Mouse (Mus musculus) forebrain, postnatal 0 days (tissue): Measurements from ENCODE around the gene Parp2. TPM values are rescaled to one million over a fixed set of nuclear protein-coding genes. Genes with fewer than 3 reads are reported as not detected.

Source experiments
- ATAC-seq: fragments of 200-750 bp; cut with Nextera tagmentation; 2 replicates; pipeline ENCODE4 v1.8.0; 2017; ENCODE audit warnings: mild to moderate bottlenecking, moderate library complexity
- DNase-seq: peaks from one replicate; pipeline ENCODE4 v3.0.0-alpha.2; 2015
- H3K27ac ChIP-seq: fragments of 300-500 bp; sonication (generic); 2 replicates; pipeline ENCODE4 v1.5.1; 2014; ENCODE audit warnings: low read depth, mild to moderate bottlenecking, antibody characterized with exemption, low read length, moderate library complexity, mixed read lengths
- H3K27me3 ChIP-seq: fragments of 300-500 bp; sonication (generic); 2 replicates; pipeline ENCODE4 v1.6.1; 2014; ENCODE audit warnings: mild to moderate bottlenecking, low read length, mixed read lengths; ENCODE audit not compliant: insufficient read depth
- H3K36me3 ChIP-seq: fragments of 300-500 bp; sonication (generic); 2 replicates; pipeline ENCODE4 v1.6.1; 2014; ENCODE audit warnings: mild to moderate bottlenecking, moderate library complexity; ENCODE audit not compliant: insufficient read depth
- H3K4me1 ChIP-seq: fragments of 300-500 bp; sonication (generic); 2 replicates; pipeline ENCODE4 v1.6.1; 2014; ENCODE audit warnings: antibody characterized with exemption; ENCODE audit not compliant: insufficient read depth
- H3K4me2 ChIP-seq: fragments of 300-500 bp; sonication (generic); 2 replicates; pipeline ENCODE4 v1.6.1; 2014; ENCODE audit warnings: low read depth, mild to moderate bottlenecking, moderate library complexity
- H3K4me3 ChIP-seq: fragments of 300-500 bp; sonication (generic); 2 replicates; pipeline ENCODE4 v1.5.1; 2014; ENCODE audit warnings: low read depth, low read length, mixed read lengths
- H3K9ac ChIP-seq: fragments of 300-500 bp; sonication (generic); 2 replicates; pipeline ENCODE4 v1.6.1; 2014; ENCODE audit warnings: mild to moderate bottlenecking
- H3K9me3 ChIP-seq: fragments of 300-500 bp; sonication (generic); 2 replicates; pipeline ENCODE4 v1.6.1; 2016; ENCODE audit warnings: low read length
- CTCF ChIP-seq: sonication (generic); IDR thresholded peaks from 2 replicates; pipeline ENCODE4 v1.5.1; 2016; ENCODE audit warnings: antibody characterized with exemption, control low read depth, low read depth
- WGBS: fragments of 180-500 bp; shearing (Covaris S2); extraction: QIAGEN DNeasy Blood & Tissue Kit; methylation state at CpG from one replicate; pipeline ENCODE4 v1.1.7; 2014; 5-methylcytosine and 5-hydroxymethylcytosine counted together
- polyA plus RNA-seq: library from polyadenylated mRNA; unstranded; fragments of >200 nt; fragmentation: Nextera tagmentation; extraction: Ambion mirVana; gene quantifications from 2 replicates; pipeline ENCODE4 v1.2.1, GENCODE M21; 2015
- total RNA-seq: library from RNA; depleted of rRNA; stranded (reverse); fragments of >200 nt; gene quantifications from 2 replicates; pipeline ENCODE4 v1.2.3, GENCODE M21; 2014; rRNA removed

Parp2 gene
- total RNA-seq (33.2 and 35.7 TPM in 2 replicates), polyA plus RNA-seq (30.3 and 34.4 TPM in 2 replicates)

DNA sequence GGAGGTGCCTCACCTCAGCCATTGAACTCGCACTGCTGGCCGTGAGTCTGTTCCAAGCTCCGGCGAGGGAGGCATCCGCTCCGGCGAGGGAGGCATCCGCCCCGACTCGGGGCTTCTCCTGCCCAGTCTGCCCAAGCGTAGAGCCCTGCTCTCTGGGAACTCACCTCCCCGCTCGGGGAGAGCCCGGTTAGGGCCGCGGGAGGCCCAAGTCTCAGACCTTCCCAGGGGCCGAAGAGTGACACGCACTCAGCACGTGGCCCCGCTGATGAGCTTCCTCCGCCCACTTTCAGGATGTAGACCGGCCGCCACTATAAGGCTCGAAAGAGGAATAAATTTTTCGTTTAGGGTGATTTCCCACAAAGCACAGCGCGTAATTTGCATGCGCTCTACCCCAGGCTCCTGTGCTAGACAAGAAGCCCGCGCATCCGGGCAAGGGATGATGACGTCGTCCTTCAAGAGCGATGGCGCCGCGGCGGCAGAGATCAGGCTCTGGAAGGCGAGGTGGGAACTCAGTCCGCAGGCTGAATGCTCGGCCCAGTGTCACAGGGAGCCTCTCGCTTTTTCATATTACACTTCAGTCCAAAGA is at the start of gene Parp2, which contains the start of gene Ccnb1ip1:
Parp2 (plus strand) TSS at position 355 of the 586 bp plus-strand sequence.
Ccnb1ip1 (minus strand) TSS at position 246 of the 586 bp plus-strand sequence.
- no peaks in the 10 kb centered on the region for H3K9me3 ChIP-seq
- WGBS, result 2% methylated on average over 42 of the region's 42 CpGs
- H3K27ac ChIP-seq, result peak within 1 kb of the TSS; percentile 93
- peak within 1 kb of the TSS; percentile 67 for H3K4me3 ChIP-seq
- peaks cover 4% of the 10 kb centered on the region for H3K36me3 ChIP-seq
- no peak for TF ChIP-seq CTCF
- DNase-seq (peak; percentile 99), ATAC-seq (peak; percentile 97)
- peak within 1 kb of the TSS; percentile 69 for H3K4me2 ChIP-seq
- no peaks in the 10 kb centered on the region for H3K4me1 ChIP-seq
- H3K27me3 ChIP-seq, result no peaks in the 10 kb centered on the region
- peak within 1 kb of the TSS; percentile 87 for H3K9ac ChIP-seq

DNA sequence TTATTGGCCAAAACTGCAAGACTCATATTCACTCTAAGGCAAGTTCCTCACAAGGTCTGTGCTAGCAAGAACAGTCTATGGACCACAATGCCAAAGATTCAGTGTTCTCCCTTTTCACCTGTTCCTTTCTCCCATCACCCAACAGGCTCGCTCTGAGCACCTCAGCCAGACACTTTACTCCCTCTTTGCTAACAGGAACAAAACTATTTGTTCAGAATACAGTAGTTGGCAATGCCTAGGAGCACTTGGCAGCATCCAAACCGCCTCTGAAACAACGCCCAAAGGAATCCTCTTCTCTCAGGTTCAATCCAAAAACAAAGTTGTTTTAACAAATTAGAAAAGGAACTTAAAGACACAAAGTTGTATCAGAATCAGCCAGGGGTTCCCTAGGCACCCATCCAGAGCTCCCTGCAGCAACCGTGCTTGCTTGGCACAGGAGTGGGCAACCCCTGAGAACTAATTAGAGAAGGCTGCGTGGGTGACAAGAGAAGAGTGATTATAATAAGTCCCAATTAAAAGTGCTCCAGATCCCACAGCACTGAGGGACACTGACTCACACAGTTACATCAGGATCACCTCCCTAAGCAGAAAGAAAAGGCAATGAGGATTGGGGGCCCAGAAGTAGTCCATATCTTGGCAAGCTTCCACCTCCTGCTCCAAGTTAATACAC is 49.1 kb upstream of the Parp2 start:
- DNase-seq, result no peak
- no peak for ATAC-seq
- TF ChIP-seq CTCF, result no peak

DNA sequence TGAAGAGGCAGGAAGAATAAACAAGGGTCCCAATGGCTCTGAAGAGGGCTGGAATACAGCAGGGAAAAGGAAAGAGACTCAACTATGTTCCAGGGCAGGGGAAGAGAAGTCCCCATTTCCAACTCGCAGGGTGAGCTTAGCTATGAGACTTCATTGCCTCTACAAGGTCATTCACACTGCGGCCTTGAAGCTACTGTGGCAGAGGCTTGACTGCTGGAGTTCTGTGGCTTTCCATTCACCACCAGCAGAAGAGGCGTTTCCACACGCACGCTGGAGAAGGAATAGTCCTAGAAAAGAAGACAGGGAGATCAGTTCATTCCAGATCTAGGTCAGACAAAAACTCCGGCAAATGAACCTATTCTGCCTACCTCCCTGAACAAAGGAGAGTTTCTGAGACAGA is 41.9 kb upstream of the Parp2 start:
- Histone ChIP-seq H3K27me3 (no peaks in the 10 kb centered on the region), H3K4me2 (no peak overlapping the region), H3K36me3 (peaks cover 64% of the 10 kb centered on the region), H3K9me3 (no peaks in the 10 kb centered on the region), H3K9ac (no peak overlapping the region), H3K27ac (no peak overlapping the region), H3K4me1 (no peaks in the 10 kb centered on the region), H3K4me3 (no peak overlapping the region)
- 92% methylated on average over 6 of the region's 6 CpGs for WGBS
- no peak for ATAC-seq
- no peak for DNase-seq
- TF ChIP-seq CTCF, result no peak

More for the DNA sequence above, 49.1 kb upstream of the Parp2 start:
- H3K36me3 ChIP-seq, result peaks cover 7% of the 10 kb centered on the region; the same call in 1 of the 2 replicates
- H3K27me3 ChIP-seq, result no peaks in the 10 kb centered on the region
- no peak overlapping the region for H3K9ac ChIP-seq
- H3K4me3 ChIP-seq, result no peak overlapping the region
- no peaks in the 10 kb centered on the region for H3K9me3 ChIP-seq
- H3K27ac ChIP-seq, result no peak overlapping the region
- no peaks in the 10 kb centered on the region for H3K4me1 ChIP-seq
- WGBS, result 36% methylated on average over 5 of the region's 5 CpGs
- H3K4me2 ChIP-seq, result no peak overlapping the region

DNA sequence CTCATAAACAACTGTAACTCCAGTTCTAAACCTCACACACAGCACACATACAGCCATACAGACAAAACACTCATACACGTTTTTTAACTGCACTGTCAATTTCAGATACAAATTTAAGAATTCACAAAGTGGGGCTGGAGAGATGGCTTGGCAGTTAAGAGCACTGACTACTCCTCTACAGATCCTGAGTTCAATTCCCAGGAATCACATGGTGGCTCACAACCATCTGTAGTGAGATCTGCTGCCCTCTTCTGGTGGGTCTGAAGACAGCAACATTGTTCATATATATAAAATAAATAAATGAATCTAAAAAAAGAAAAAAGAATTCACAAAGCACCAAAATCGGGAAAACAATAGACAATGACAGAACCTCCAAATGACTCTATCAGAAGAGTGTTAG is 36.3 kb upstream of the Parp2 start:
- DNase-seq (no peak), ATAC-seq (no peak)
- Histone ChIP-seq H3K9me3 (no peaks in the 10 kb centered on the region), H3K4me2 (no peak overlapping the region), H3K9ac (no peak overlapping the region), H3K4me1 (no peaks in the 10 kb centered on the region), H3K27ac (no peak overlapping the region), H3K27me3 (no peaks in the 10 kb centered on the region), H3K36me3 (peaks cover 80% of the 10 kb centered on the region), H3K4me3 (no peak overlapping the region)
- peak; percentile 36 for TF ChIP-seq CTCF
- 86% methylated on average over 2 of the region's 2 CpGs for WGBS

DNA sequence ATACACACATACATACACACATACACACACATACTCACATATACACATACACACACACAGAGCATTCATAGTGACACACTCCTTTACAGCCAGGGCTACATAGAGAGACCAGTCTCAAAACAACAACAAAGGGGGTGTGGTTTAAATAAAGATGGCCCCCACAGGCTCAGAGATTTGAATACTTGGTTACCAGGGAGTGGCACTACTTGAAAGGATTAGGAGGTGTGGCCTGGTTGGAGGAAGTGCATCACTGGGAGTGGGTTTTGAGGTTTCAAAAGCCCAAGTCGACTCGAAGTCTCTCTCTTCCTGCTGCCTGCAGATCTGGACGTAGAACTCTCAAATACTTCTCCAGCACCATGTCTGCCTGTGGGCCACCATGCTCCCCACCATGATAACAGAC is 25.5 kb upstream of the Parp2 start:
- H3K27ac ChIP-seq, result no peak overlapping the region
- WGBS, result 93% methylated on average over 3 of the region's 3 CpGs
- ATAC-seq (no peak), DNase-seq (no peak)
- no peaks in the 10 kb centered on the region for H3K9me3 ChIP-seq
- H3K36me3 ChIP-seq, result peaks cover 30% of the 10 kb centered on the region
- H3K9ac ChIP-seq, result no peak overlapping the region
- H3K27me3 ChIP-seq, result no peaks in the 10 kb centered on the region
- no peaks in the 10 kb centered on the region for H3K4me1 ChIP-seq
- no peak overlapping the region for H3K4me3 ChIP-seq
- TF ChIP-seq CTCF, result no peak
- no peak overlapping the region for H3K4me2 ChIP-seq

DNA sequence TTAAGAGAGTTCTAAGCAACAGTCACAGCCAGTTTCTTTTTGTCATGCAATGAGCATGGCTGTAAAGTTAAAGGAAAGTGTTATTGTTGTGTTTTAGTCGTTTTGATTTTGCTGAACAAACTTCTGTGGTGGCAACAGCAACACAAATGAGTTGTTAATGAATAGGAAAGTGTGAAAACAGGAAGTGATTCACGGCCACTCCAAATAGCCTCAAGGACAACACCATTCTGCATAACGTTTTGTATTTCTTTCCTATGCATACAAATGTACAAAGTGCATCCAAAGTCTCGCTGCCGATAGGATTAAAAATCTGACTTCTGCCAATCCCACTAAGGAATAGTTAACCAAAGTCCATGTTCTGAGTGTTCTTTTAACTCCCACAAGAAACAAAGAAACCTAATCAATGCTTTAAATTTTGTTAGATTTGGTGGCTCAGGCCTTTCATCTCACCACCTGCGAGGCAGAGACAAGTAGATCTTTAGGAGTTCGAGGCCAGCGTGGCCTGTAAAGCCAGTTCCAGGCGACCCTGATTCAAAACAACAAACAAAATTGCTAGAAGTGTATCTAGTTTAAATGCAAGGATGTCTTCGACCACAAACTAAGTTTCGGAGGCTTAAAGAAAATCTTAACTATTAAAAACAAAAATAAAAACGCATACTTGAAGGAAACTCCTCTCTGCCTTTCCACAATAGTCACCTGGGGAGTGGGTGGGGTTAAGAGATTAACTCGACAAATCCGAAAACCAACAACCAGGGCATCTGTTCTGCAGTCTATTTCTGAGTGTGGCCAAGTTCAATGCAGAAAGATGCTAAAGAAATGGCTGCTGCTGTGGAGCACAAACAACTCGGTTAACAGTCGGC is 23.0 kb upstream of the Parp2 start:
- 19% methylated on average over 16 of the region's 16 CpGs for WGBS
- Histone ChIP-seq H3K4me2 (peak overlapping the region; percentile 45), H3K27me3 (no peaks in the 10 kb centered on the region), H3K9me3 (no peaks in the 10 kb centered on the region), H3K36me3 (peaks cover 19% of the 10 kb centered on the region), H3K4me3 (peak overlapping the region; percentile 68), H3K9ac (peak overlapping the region; percentile 73), H3K27ac (peak overlapping the region; percentile 85), H3K4me1 (no peaks in the 10 kb centered on the region)
- DNase-seq (no peak), ATAC-seq (no peak)
- TF ChIP-seq CTCF, result no peak

DNA sequence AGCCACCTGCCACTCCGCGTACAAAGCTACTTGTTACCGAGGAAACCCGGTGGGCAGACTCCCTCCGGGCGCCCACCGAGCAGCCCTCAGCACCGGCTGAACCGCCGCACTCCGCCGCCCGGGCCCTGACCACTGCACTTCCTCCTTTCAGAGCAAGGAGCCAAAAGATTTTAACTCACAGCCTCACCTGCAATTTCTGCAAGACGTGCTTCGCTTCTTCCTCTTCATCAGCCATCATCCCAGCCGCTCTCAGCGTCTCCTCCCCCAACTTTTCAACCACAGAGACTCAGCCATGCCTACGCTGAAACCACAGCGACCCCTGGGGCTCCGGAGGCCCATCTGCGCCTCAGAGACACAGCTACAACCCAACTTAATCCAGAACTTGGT is 22.4 kb upstream of the Parp2 start, which contains the start of gene Ttc5:
Ttc5 (minus strand) TSS at position 269 of the 387 bp plus-strand sequence.
- 1% methylated on average over 21 of the region's 21 CpGs for WGBS
- Histone ChIP-seq H3K27me3 (no peaks in the 10 kb centered on the region), H3K9ac (peak within 1 kb of the TSS; percentile 73), H3K27ac (peak within 1 kb of the TSS; percentile 85), H3K4me2 (peak within 1 kb of the TSS; percentile 45), H3K4me1 (no peaks in the 10 kb centered on the region), H3K9me3 (no peaks in the 10 kb centered on the region), H3K4me3 (peak within 1 kb of the TSS; percentile 68), H3K36me3 (peaks cover 18% of the 10 kb centered on the region)
- TF ChIP-seq CTCF, result peak; percentile 94
- peak; percentile 95 for DNase-seq
- peak; percentile 99 for ATAC-seq
